Mouse (Mus musculus) liver, embryonic 15.5 days (tissue): ENCODE results near the gene Sbf2. TPM values are rescaled to one million over a fixed set of nuclear protein-coding genes. Genes with fewer than 3 reads are reported as not detected.

ENCODE experiments used
- ATAC-seq: fragments of 200-750 bp; cut with Nextera tagmentation; 2 replicates; pipeline ENCODE4 v1.8.0; 2017; ENCODE audit warnings: moderate number of reproducible peaks, mild to moderate bottlenecking, moderate library complexity; ENCODE audit not compliant: insufficient read depth
- H3K27ac ChIP-seq: fragments of 300-500 bp; sonication (generic); replicated peaks from 2 replicates; pipeline ENCODE4 v1.5.1; 2015; ENCODE audit warnings: mild to moderate bottlenecking, inconsistent platforms
- H3K27me3 ChIP-seq: fragments of 300-500 bp; sonication (generic); 2 replicates; pipeline ENCODE4 v1.6.1; 2015; ENCODE audit warnings: mild to moderate bottlenecking, inconsistent platforms
- H3K36me3 ChIP-seq: fragments of 300-500 bp; sonication (generic); replicated peaks from 2 replicates; pipeline ENCODE4 v1.6.1; 2015; ENCODE audit warnings: moderate library complexity, mild to moderate bottlenecking, inconsistent platforms
- H3K4me1 ChIP-seq: fragments of 300-500 bp; sonication (generic); replicated peaks from 2 replicates; pipeline ENCODE4 v1.6.1; 2015; ENCODE audit warnings: inconsistent platforms
- H3K4me2 ChIP-seq: fragments of 300-500 bp; sonication (generic); 2 replicates; pipeline ENCODE4 v1.6.1; 2015; ENCODE audit warnings: moderate library complexity, mild to moderate bottlenecking, inconsistent platforms
- H3K4me3 ChIP-seq: fragments of 300-500 bp; sonication (generic); replicated peaks from 2 replicates; pipeline ENCODE4 v1.5.1; 2015; ENCODE audit warnings: mild to moderate bottlenecking, inconsistent platforms
- H3K9ac ChIP-seq: fragments of 300-500 bp; sonication (generic); 2 replicates; pipeline ENCODE4 v1.6.1; 2015; ENCODE audit warnings: moderate library complexity, mild to moderate bottlenecking, inconsistent platforms
- H3K9me3 ChIP-seq: fragments of 300-500 bp; sonication (generic); replicated peaks from 2 replicates; pipeline ENCODE4 v1.6.1; 2016; ENCODE audit warnings: inconsistent platforms
- WGBS: fragments of 180-500 bp; shearing (Covaris S2); methylation state at CpG from one replicate; pipeline ENCODE4 v1.1.7; 2015; ENCODE audit warnings: mixed read lengths; ENCODE audit not compliant: insufficient replicate concordance; 5-methylcytosine and 5-hydroxymethylcytosine counted together
- polyA plus RNA-seq: library from polyadenylated mRNA; unstranded; fragments of >200 nt; fragmentation: Nextera tagmentation; extraction: Ambion mirVana; gene quantifications from 2 replicates; pipeline ENCODE4 v1.2.1, GENCODE M21; 2015

The Sbf2 gene
- polyA plus RNA-seq, 1 experiment from 2014 or later, result 5.3 TPM

DNA sequence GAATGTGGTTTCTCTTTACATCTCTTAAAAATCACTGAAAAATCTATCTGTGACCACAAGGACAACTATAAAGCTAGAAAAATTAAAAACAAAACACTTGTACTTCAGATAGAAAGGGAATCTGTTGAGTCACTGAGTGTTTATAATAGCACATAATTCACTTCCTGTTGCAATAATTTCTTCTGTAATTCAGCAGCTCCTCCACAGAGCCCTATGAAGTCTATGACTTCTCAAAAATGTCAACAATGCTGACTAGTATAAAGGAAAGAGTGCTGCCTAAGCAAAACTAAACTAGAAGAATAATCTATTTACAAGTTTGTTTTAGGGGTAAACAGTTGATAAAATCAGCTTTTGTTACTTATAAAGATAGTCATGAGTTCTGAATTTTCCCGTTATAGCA lies 229.2 kb downstream of the Sbf2 start:
- ATAC-seq, result no peak
- Histone ChIP-seq H3K4me1 (no peaks in the 10 kb centered on the region), H3K4me3 (no peak overlapping the region), H3K36me3 (no peaks in the 10 kb centered on the region), H3K4me2 (no peak overlapping the region), H3K27me3 (no peaks in the 10 kb centered on the region), H3K9me3 (no peaks in the 10 kb centered on the region), H3K27ac (no peak overlapping the region), H3K9ac (no peak overlapping the region)
- WGBS, result 59% methylated on average over 1 of the region's 1 CpGs

GRCm38 (mm10) chr7:110384343-110384742 lies 230.4 kb downstream of the Sbf2 start:
- Histone ChIP-seq H3K36me3 (no peaks in the 10 kb centered on the region), H3K9me3 (no peaks in the 10 kb centered on the region), H3K4me2 (no peak overlapping the region), H3K27ac (no peak overlapping the region), H3K9ac (no peak overlapping the region), H3K4me1 (no peaks in the 10 kb centered on the region), H3K4me3 (no peak overlapping the region), H3K27me3 (no peaks in the 10 kb centered on the region)
- ATAC-seq, result no peak

GRCm38 (mm10) chr7:110381625-110382024 lies 233.1 kb downstream of the Sbf2 start:
- H3K9ac ChIP-seq, result no peak overlapping the region
- no peak for ATAC-seq
- H3K36me3 ChIP-seq, result no peaks in the 10 kb centered on the region
- H3K4me3 ChIP-seq, result no peak overlapping the region
- H3K9me3 ChIP-seq, result no peaks in the 10 kb centered on the region
- no peaks in the 10 kb centered on the region for H3K27me3 ChIP-seq
- no peaks in the 10 kb centered on the region for H3K4me1 ChIP-seq
- no peak overlapping the region for H3K4me2 ChIP-seq
- H3K27ac ChIP-seq, result no peak overlapping the region
- 41% methylated on average over 3 of the region's 3 CpGs for WGBS

DNA sequence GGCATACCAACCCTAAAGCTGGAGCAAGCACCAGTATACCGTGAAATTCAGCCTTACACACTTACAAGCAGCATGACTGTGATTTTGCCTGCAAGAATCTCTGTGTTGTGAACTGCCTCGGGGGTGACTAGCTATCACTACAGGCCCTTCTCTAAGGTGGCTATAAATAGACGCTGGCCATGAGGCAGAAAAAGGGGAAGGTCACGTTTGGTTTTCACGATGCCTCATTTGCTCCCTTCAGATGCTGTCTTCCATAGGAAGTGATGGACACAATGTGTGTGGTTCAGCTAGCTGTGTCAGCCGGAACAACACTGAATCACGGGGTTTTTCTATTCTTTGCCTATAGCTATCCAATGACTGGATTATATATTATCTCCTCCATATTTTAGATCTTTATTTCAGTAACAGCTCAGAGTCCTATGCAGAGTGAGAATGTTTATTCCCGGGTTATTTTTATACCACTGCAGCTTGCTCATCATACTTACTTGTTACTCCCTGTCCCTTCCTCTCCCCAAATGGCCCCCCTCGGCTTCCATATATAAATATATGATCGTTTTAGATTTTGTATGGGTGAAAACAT lies 235.3 kb downstream of the Sbf2 start:
- Histone ChIP-seq H3K27me3 (no peaks in the 10 kb centered on the region), H3K9ac (no peak overlapping the region), H3K4me3 (no peak overlapping the region), H3K36me3 (no peaks in the 10 kb centered on the region), H3K27ac (no peak overlapping the region), H3K9me3 (no peaks in the 10 kb centered on the region), H3K4me2 (no peak overlapping the region), H3K4me1 (no peaks in the 10 kb centered on the region)
- no peak for ATAC-seq
- WGBS, result 32% methylated on average over 10 of the region's 10 CpGs

GRCm38 (mm10) chr7:110372529-110372928 lies 242.2 kb downstream of the Sbf2 start:
- WGBS, result 40% methylated on average over 4 of the region's 4 CpGs
- Histone ChIP-seq H3K27ac (no peak overlapping the region), H3K9me3 (no peaks in the 10 kb centered on the region), H3K27me3 (no peaks in the 10 kb centered on the region), H3K9ac (no peak overlapping the region), H3K36me3 (0 out of 2 replicates have a peak, but pooled peaks cover 6% of the 10 kb centered on the region), H3K4me1 (no peaks in the 10 kb centered on the region), H3K4me2 (no peak overlapping the region), H3K4me3 (no peak overlapping the region)
- no peak for ATAC-seq

GRCm38 (mm10) chr7:110362005-110362404 lies 252.7 kb downstream of the Sbf2 start:
- WGBS, result 69% methylated on average over 11 of the region's 11 CpGs
- H3K4me2 ChIP-seq, result no peak overlapping the region

GRCm38 (mm10) chr7:110361516-110361915 lies 253.2 kb downstream of the Sbf2 start:
- no peaks in the 10 kb centered on the region for H3K4me1 ChIP-seq
- no peak for ATAC-seq
- no peaks in the 10 kb centered on the region for H3K9me3 ChIP-seq
- H3K27ac ChIP-seq, result no peak overlapping the region
- WGBS, result 71% methylated on average over 1 of the region's 1 CpGs
- no peak overlapping the region for H3K4me2 ChIP-seq
- H3K27me3 ChIP-seq, result no peaks in the 10 kb centered on the region
- no peaks in the 10 kb centered on the region for H3K36me3 ChIP-seq
- no peak overlapping the region for H3K9ac ChIP-seq
- H3K4me3 ChIP-seq, result no peak overlapping the region

More at GRCm38 (mm10) chr7:110362005-110362404, 252.7 kb downstream of the Sbf2 start:
- Histone ChIP-seq H3K9me3 (no peaks in the 10 kb centered on the region), H3K4me1 (no peaks in the 10 kb centered on the region), H3K27ac (no peak overlapping the region), H3K4me3 (no peak overlapping the region), H3K36me3 (no peaks in the 10 kb centered on the region), H3K9ac (no peak overlapping the region), H3K27me3 (no peaks in the 10 kb centered on the region)
- no peak for ATAC-seq

DNA sequence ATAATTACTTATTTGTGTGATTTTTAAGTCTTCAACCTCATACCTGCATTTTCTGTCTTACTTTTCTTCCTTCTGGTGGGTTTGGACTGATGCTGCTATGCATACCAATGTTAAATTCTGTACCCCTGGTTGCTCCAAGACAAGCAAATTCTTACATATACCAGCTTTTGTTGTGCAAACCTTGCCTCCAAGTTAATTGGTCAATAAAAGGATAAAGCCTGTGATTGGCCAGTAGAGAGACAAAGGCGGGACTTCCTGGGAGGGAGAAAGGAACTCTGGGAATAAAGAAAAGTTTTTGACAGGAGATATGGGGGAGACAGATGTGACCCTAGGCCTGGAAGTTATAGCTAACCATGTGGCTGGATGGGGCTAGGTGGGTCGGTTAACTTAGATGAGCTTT lies 255.3 kb downstream of the Sbf2 start:
- H3K27ac ChIP-seq, result no peak overlapping the region
- no peak overlapping the region for H3K9ac ChIP-seq
- no peak overlapping the region for H3K4me2 ChIP-seq
- H3K27me3 ChIP-seq, result no peaks in the 10 kb centered on the region
- no peak for ATAC-seq
- no peaks in the 10 kb centered on the region for H3K4me1 ChIP-seq
- no peak overlapping the region for H3K4me3 ChIP-seq
- WGBS, result 67% methylated on average over 2 of the region's 2 CpGs
- H3K9me3 ChIP-seq, result no peaks in the 10 kb centered on the region
- H3K36me3 ChIP-seq, result no peaks in the 10 kb centered on the region

GRCm38 (mm10) chr7:110353971-110354370 lies 260.8 kb downstream of the Sbf2 start:
- Histone ChIP-seq H3K9ac (no peak overlapping the region), H3K27me3 (no peaks in the 10 kb centered on the region), H3K36me3 (no peaks in the 10 kb centered on the region), H3K4me2 (no peak overlapping the region), H3K4me1 (no peaks in the 10 kb centered on the region), H3K9me3 (no peaks in the 10 kb centered on the region), H3K27ac (no peak overlapping the region), H3K4me3 (no peak overlapping the region)
- 56% methylated on average over 2 of the region's 2 CpGs for WGBS
- ATAC-seq, result no peak

GRCm38 (mm10) chr7:110347250-110347649 lies 267.5 kb downstream of the Sbf2 start:
- no peaks in the 10 kb centered on the region for H3K9me3 ChIP-seq
- 52% methylated on average over 1 of the region's 1 CpGs for WGBS

GRCm38 (mm10) chr7:110337601-110338000 lies 277.1 kb downstream of the Sbf2 start:
- Histone ChIP-seq H3K27ac (no peak overlapping the region), H3K36me3 (no peaks in the 10 kb centered on the region), H3K27me3 (no peaks in the 10 kb centered on the region), H3K9me3 (no peaks in the 10 kb centered on the region), H3K9ac (no peak overlapping the region), H3K4me1 (no peaks in the 10 kb centered on the region), H3K4me2 (no peak overlapping the region), H3K4me3 (no peak overlapping the region)
- 64% methylated on average over 4 of the region's 4 CpGs for WGBS
- ATAC-seq, result no peak

More at GRCm38 (mm10) chr7:110347250-110347649, 267.5 kb downstream of the Sbf2 start:
- H3K4me1 ChIP-seq, result no peaks in the 10 kb centered on the region
- no peaks in the 10 kb centered on the region for H3K27me3 ChIP-seq
- no peaks in the 10 kb centered on the region for H3K36me3 ChIP-seq
- no peak overlapping the region for H3K9ac ChIP-seq
- H3K4me2 ChIP-seq, result no peak overlapping the region
- ATAC-seq, result no peak
- H3K27ac ChIP-seq, result no peak overlapping the region
- no peak overlapping the region for H3K4me3 ChIP-seq

- peaks cover 6% of the 10 kb centered on the region for H3K36me3 ChIP-seq
- no peaks in the 10 kb centered on the region for H3K9me3 ChIP-seq
- H3K4me3 ChIP-seq, result no peak overlapping the region
- H3K27ac ChIP-seq, result no peak overlapping the region
- WGBS, result 69% methylated on average over 5 of the region's 5 CpGs
- H3K27me3 ChIP-seq, result no peaks in the 10 kb centered on the region
- H3K9ac ChIP-seq, result no peak overlapping the region
- H3K4me2 ChIP-seq, result no peak overlapping the region
- no peak for ATAC-seq
- H3K4me1 ChIP-seq, result no peaks in the 10 kb centered on the region
These were observed 289.2 kb downstream of the Sbf2 start for GRCm38 (mm10) chr7:110325381-110326110.
